ENCODE assay signal across 8 mouse cellular contexts in the genomic region with DNA sequence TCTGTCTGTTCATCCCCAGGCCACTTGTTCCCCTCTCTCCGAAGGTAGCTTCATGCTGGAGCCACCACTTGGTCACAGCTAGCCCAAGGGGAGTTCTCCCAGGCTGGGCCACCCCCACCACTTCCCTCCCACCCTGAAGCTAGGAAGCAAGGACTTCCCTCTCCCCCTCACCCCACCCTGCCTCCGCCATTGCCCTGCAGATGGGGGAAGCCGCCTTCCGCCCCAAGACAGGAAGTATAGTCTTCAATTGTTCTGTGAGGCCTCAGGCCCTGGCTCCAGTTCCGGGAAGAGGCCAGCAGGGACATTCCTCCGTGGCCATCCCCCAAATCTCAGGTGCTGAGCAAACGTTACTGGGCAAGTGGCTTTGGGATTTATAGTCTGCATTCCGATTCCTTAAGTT. TPM values are rescaled to one million over a fixed set of nuclear protein-coding genes. Genes with fewer than 3 reads are reported as not detected.
DNase-seq lines count a peak whose midpoint lies in the region; ATAC-seq and TF ChIP-seq lines count a peak whose summit lies in the region.

No protein-coding gene starts in this region.

- H3K4me3 ChIP-seq in forebrain, embryonic 10.5 days, result no peak overlapping the region
- H3K4me3 ChIP-seq in forebrain, embryonic 12.5 days (replicated peaks), result no peak overlapping the region
- H3K4me3 ChIP-seq in limb, embryonic 10.5 days, result no peak overlapping the region
- peak overlapping the region; percentile 43 for H3K4me3 ChIP-seq in spleen, adult 2 months (ENCODE audit: extremely low read depth, insufficient read depth, insufficient read length)

- no peak overlapping the region for H3K4me2 ChIP-seq in forebrain, embryonic 12.5 days

- H3K4me1 ChIP-seq in forebrain, embryonic 10.5 days, result peaks cover 33% of the 10 kb centered on the region
- peaks cover 6% of the 10 kb centered on the region for H3K4me1 ChIP-seq in forebrain, embryonic 12.5 days
- peaks cover 24% of the 10 kb centered on the region for H3K4me1 ChIP-seq in limb, embryonic 10.5 days
- H3K4me1 ChIP-seq in spleen, adult 2 months (ENCODE audit: control insufficient read depth, insufficient read depth, insufficient read length), result peaks cover 14% of the 10 kb centered on the region; the same call in 1 of the 2 replicates

- H3K36me3 ChIP-seq in forebrain, embryonic 10.5 days (replicated peaks), result no peaks in the 10 kb centered on the region
- H3K36me3 ChIP-seq in forebrain, embryonic 12.5 days (replicated peaks), result no peaks in the 10 kb centered on the region
- no peaks in the 10 kb centered on the region for H3K36me3 ChIP-seq in limb, embryonic 10.5 days
- no peaks in the 10 kb centered on the region; the same call in 1 of the 2 replicates for H3K36me3 ChIP-seq in spleen, adult 2 months (ENCODE audit: control insufficient read depth, insufficient read depth, low read length)

- TF ChIP-seq POLR2A in spleen, adult 2 months (IDR thresholded peaks at IDR 0.05; ENCODE audit: low read depth, low read length), result no peak; the same call in 1 of the 2 replicates

- H3K9ac ChIP-seq in forebrain, embryonic 12.5 days, result no peak overlapping the region

- TF ChIP-seq CTCF in spleen, adult 2 months (IDR thresholded peaks at IDR 0.05; ENCODE audit: extremely low read depth, insufficient read depth, insufficient read length, insufficient replicate concordance), result peak; percentile 10; the same call in 1 of the 2 replicates

- H3K9me3 ChIP-seq in forebrain, embryonic 10.5 days, result no peaks in the 10 kb centered on the region
- no peaks in the 10 kb centered on the region for H3K9me3 ChIP-seq in forebrain, embryonic 12.5 days
- H3K9me3 ChIP-seq in limb, embryonic 10.5 days (replicated peaks), result no peaks in the 10 kb centered on the region

- peak overlapping the region; percentile 65 for H3K27ac ChIP-seq in forebrain, embryonic 10.5 days
- H3K27ac ChIP-seq in forebrain, embryonic 12.5 days, result no peak overlapping the region
- peak overlapping the region; percentile 65; the same call in 1 of the 2 replicates for H3K27ac ChIP-seq in limb, embryonic 10.5 days
- H3K27ac ChIP-seq in spleen, adult 2 months (ENCODE audit: insufficient read depth, low read length), result peak overlapping the region; percentile 89

- no peak for DNase-seq in forebrain, embryonic 10.5 days (ENCODE audit: extremely low spot score, low spot score)
- peak; percentile 98 for DNase-seq in heart, adult 11 months
- DNase-seq in limb, embryonic 10.5 days (ENCODE audit: low spot score), result no peak
- peak in 1 of 2 experiments; percentile 66 for DNase-seq in spleen, adult 2 months (ENCODE audit: low read depth in 1 of 2, low spot score in 2 of 2)
- no peak for DNase-seq in layer of hippocampus, adult 9-11 months
- no peak for DNase-seq in left cerebral cortex, adult 18-20 months (ENCODE audit: low spot score in 2 of 2)
- no peak for DNase-seq in urinary bladder, adult 2 months (ENCODE audit: low spot score)

- no peak for ATAC-seq in forebrain, embryonic 12.5 days (ENCODE audit: low FRiP score)

- WGBS in forebrain, embryonic 10.5 days, result 53% methylated on average over 8 of the region's 8 CpGs
- 56% methylated on average over 8 of the region's 8 CpGs for WGBS in forebrain, embryonic 12.5 days
- WGBS in limb, embryonic 10.5 days, result 58% methylated on average over 8 of the region's 8 CpGs
- WGBS in spleen, adult 2 months, result 18% methylated on average over 8 of the region's 8 CpGs

- H3K27me3 ChIP-seq in forebrain, embryonic 10.5 days (ENCODE audit: poor library complexity, severe bottlenecking), result peaks cover 40% of the 10 kb centered on the region
- H3K27me3 ChIP-seq in forebrain, embryonic 12.5 days, result peaks cover 30% of the 10 kb centered on the region
- H3K27me3 ChIP-seq in limb, embryonic 10.5 days (ENCODE audit: low read depth, poor library complexity, severe bottlenecking), result peaks cover 36% of the 10 kb centered on the region
- H3K27me3 ChIP-seq in spleen, adult 2 months (ENCODE audit: control insufficient read depth, insufficient read depth, low read length), result no peaks in the 10 kb centered on the region

RNA-seq across cellular contexts. Expression of a gene that starts 6.1 kb away (rescaled TPM):
- 1.3 and 1.5 TPM in 2 replicates for polyA plus RNA-seq in forebrain, embryonic 10.5 days (2016; fragmentation: Nextera tagmentation; extraction: Ambion mirVana)
- 0.67 and 0.88 TPM in 2 replicates for polyA plus RNA-seq in forebrain, embryonic 12.5 days (2016; fragmentation: Nextera tagmentation; extraction: Ambion mirVana)
- polyA plus RNA-seq in limb, embryonic 10.5 days (2016; fragmentation: Nextera tagmentation; extraction: Ambion mirVana), result 2.0 TPM in 2 replicates
- polyA plus RNA-seq in spleen, adult 2 months (2012; rRNA removed), result 33.1 and 48.3 TPM in 2 replicates
- 1 to 10 TPM; 6.2 to 9.6 TPM for total RNA-seq in left cerebral cortex, adult 18-20 months (2021)
- 0.48 and 0.74 TPM in 2 replicates for polyA plus RNA-seq in urinary bladder, adult 2 months (2012; rRNA removed)

RNA-seq across cellular contexts. Expression of a gene that starts 16.8 kb away (rescaled TPM):
- 4.8 and 5.3 TPM in 2 replicates for polyA plus RNA-seq in forebrain, embryonic 10.5 days (2016; fragmentation: Nextera tagmentation; extraction: Ambion mirVana)
- polyA plus RNA-seq in forebrain, embryonic 12.5 days (2016; fragmentation: Nextera tagmentation; extraction: Ambion mirVana), result 7.0 and 7.2 TPM in 2 replicates
- 2.8 and 3.8 TPM in 2 replicates for polyA plus RNA-seq in limb, embryonic 10.5 days (2016; fragmentation: Nextera tagmentation; extraction: Ambion mirVana)
- 2.6 and 4.6 TPM in 2 replicates for polyA plus RNA-seq in spleen, adult 2 months (2012; rRNA removed)
- total RNA-seq in left cerebral cortex, adult 18-20 months (2021), result 10 to 100 TPM; 27.1 to 32.4 TPM
- polyA plus RNA-seq in urinary bladder, adult 2 months (2012; rRNA removed), result 4.9 and 5.3 TPM in 2 replicates

Comparison
In these comparisons a context has a peak if more than half of its experiments do, and no peak if none do; other contexts are left out.
1. RNA of a gene that starts 6.1 kb away (polyA plus RNA-seq): 33.1 to 48.3 TPM in spleen, adult 2 months; 2.0 TPM in limb, embryonic 10.5 days, 1.3 to 1.5 TPM in forebrain, embryonic 10.5 days, 0.67 to 0.88 TPM in forebrain, embryonic 12.5 days and 0.48 to 0.74 TPM in urinary bladder, adult 2 months; every median in the first group is over 10 times any median in the second.